10 mouse cellular contexts compared by ENCODE assay signal in genomic region chr5:88688583-88689187, GRCm38 (mm10). TPM values are rescaled to one million over a fixed set of nuclear protein-coding genes. Genes with fewer than 3 reads are reported as not detected.
DNase-seq lines count a peak whose midpoint lies in the region; ATAC-seq and TF ChIP-seq lines count a peak whose summit lies in the region.
"Had no signal": no experiment of that assay in that cellular context is flagged by ENCODE, and none has a peak within 500 bp of the region (broad histone marks: within the 10 kb centered on the region; RNA-seq: fewer than 3 reads in every experiment).

No protein-coding gene starts in this region.

- H3K27ac ChIP-seq in hindbrain, embryonic 13.5 days: no peak overlapping the region
- H3K27ac ChIP-seq in hindbrain, embryonic 11.5 days (ENCODE audit: low read depth, low read length): no peak overlapping the region
- H3K27ac ChIP-seq: layer of hippocampus, adult 2 months; liver, embryonic 15.5 days had no signal

- no peak for DNase-seq in hindbrain, embryonic 11.5 days (ENCODE audit: low spot score)
- no peak for DNase-seq in urinary bladder, adult 2 months (ENCODE audit: low spot score)
- DNase-seq in spleen, postnatal 4 days (ENCODE audit: low spot score in 2 of 2): no peak
- no peak for DNase-seq in right cerebral cortex, adult 2 months (ENCODE audit: low spot score in 2 of 2)

- H3K9me3 ChIP-seq in hindbrain, embryonic 13.5 days: no peaks in the 10 kb centered on the region
- no peaks in the 10 kb centered on the region for H3K9me3 ChIP-seq in hindbrain, embryonic 11.5 days (ENCODE audit: control insufficient read depth, low read length)
- H3K9me3 ChIP-seq in E14TG2a.4 (ENCODE audit: low read length): no peaks in the 10 kb centered on the region
- H3K9me3 ChIP-seq: liver, embryonic 15.5 days had no signal

- WGBS in hindbrain, embryonic 13.5 days: 86% methylated on average over 15 of the region's 15 CpGs
- WGBS in hindbrain, embryonic 11.5 days: 90% methylated on average over 15 of the region's 15 CpGs

- H3K4me3 ChIP-seq in hindbrain, embryonic 13.5 days: no peak overlapping the region
- H3K4me3 ChIP-seq in hindbrain, embryonic 11.5 days (ENCODE audit: low read depth, low read length): no peak overlapping the region
- H3K4me3 ChIP-seq in E14TG2a.4 (replicated peaks; ENCODE audit: low read length): peak overlapping the region; percentile 20
- H3K4me3 ChIP-seq: layer of hippocampus, adult 2 months; liver, embryonic 15.5 days had no signal

- no peak for TF ChIP-seq CTCF in E14TG2a.4 (conservative IDR thresholded peaks at IDR 0.05; ENCODE audit: low read length)

- H3K36me3 ChIP-seq in hindbrain, embryonic 13.5 days: no peaks in the 10 kb centered on the region
- no peaks in the 10 kb centered on the region for H3K36me3 ChIP-seq in hindbrain, embryonic 11.5 days (ENCODE audit: control insufficient read depth, insufficient read depth, low read length)
- H3K36me3 ChIP-seq in E14TG2a.4 (ENCODE audit: insufficient read depth, low read length): no peaks in the 10 kb centered on the region
- H3K36me3 ChIP-seq: liver, embryonic 15.5 days had no signal

- H3K27me3 ChIP-seq in hindbrain, embryonic 13.5 days: no peaks in the 10 kb centered on the region
- no peaks in the 10 kb centered on the region for H3K27me3 ChIP-seq in hindbrain, embryonic 11.5 days (ENCODE audit: control insufficient read depth, insufficient read depth, low read length)
- no peaks in the 10 kb centered on the region; the same call in 1 of the 2 replicates for H3K27me3 ChIP-seq in E14TG2a.4 (ENCODE audit: insufficient read depth, low read length)

- H3K4me2 ChIP-seq in hindbrain, embryonic 13.5 days: no peak overlapping the region
- H3K4me2 ChIP-seq in hindbrain, embryonic 11.5 days (replicated peaks; ENCODE audit: low read depth, low read length): no peak overlapping the region
- H3K4me2 ChIP-seq: liver, embryonic 15.5 days had no signal

- H3K9ac ChIP-seq in hindbrain, embryonic 13.5 days: no peak overlapping the region
- H3K9ac ChIP-seq in hindbrain, embryonic 11.5 days (ENCODE audit: low read depth, low read length): no peak overlapping the region
- H3K9ac ChIP-seq: liver, embryonic 15.5 days had no signal

- no peaks in the 10 kb centered on the region; the same call in 1 of the 2 replicates for H3K4me1 ChIP-seq in hindbrain, embryonic 13.5 days (replicated peaks)
- no peaks in the 10 kb centered on the region for H3K4me1 ChIP-seq in hindbrain, embryonic 11.5 days (replicated peaks; ENCODE audit: control insufficient read depth, insufficient read depth, low read length)
- peaks cover 42% of the 10 kb centered on the region for H3K4me1 ChIP-seq in E14TG2a.4 (replicated peaks; ENCODE audit: low read depth, low read length)

- ATAC-seq in hindbrain, embryonic 13.5 days (ENCODE audit: low FRiP score): 0 out of 2 replicates have a peak, but pooled peaks have one; percentile 25
- no peak for ATAC-seq in hindbrain, embryonic 11.5 days (ENCODE audit: low FRiP score)
- peak; percentile 27; the same call in 1 of the 2 replicates for ATAC-seq in common myeloid progenitor, adult 5-6 weeks (replicated peaks; ENCODE audit: low read depth, poor library complexity, severe bottlenecking)
- peak; percentile 38 for ATAC-seq in megakaryocyte progenitor cell, adult 5-6 weeks (replicated peaks; ENCODE audit: poor library complexity)

RNA-seq across cellular contexts. Expression of gene Grsf1, which starts 12.7 kb away (rescaled TPM):
- 68.2 and 70.9 TPM in 2 replicates for polyA plus RNA-seq in hindbrain, embryonic 13.5 days (2015; fragmentation: Nextera tagmentation; extraction: Ambion mirVana)
- polyA plus RNA-seq in hindbrain, embryonic 11.5 days (2014; fragmentation: Nextera tagmentation; extraction: Ambion mirVana): 96.5 and 111 TPM in 2 replicates
- 85.7 and 91.9 TPM in 2 replicates for total RNA-seq in common myeloid progenitor, adult 5-6 weeks (2017)
- total RNA-seq in megakaryocyte progenitor cell, adult 5-6 weeks (2015): 77.0 and 80.8 TPM in 2 replicates
- 72.6 and 74.0 TPM in 2 replicates for total RNA-seq in megakaryocyte progenitor cell, adult 5-6 weeks (2017)
- polyA plus RNA-seq in urinary bladder, adult 2 months (2012; rRNA removed): 48.4 and 53.5 TPM in 2 replicates

RNA-seq across cellular contexts. Expression of gene Mob1b, which starts 32.0 kb away (rescaled TPM):
- 10.7 and 12.5 TPM in 2 replicates for polyA plus RNA-seq in hindbrain, embryonic 13.5 days (2015; fragmentation: Nextera tagmentation; extraction: Ambion mirVana)
- 17.0 and 20.1 TPM in 2 replicates for polyA plus RNA-seq in hindbrain, embryonic 11.5 days (2014; fragmentation: Nextera tagmentation; extraction: Ambion mirVana)
- 14.0 and 22.7 TPM in 2 replicates for total RNA-seq in common myeloid progenitor, adult 5-6 weeks (2017)
- 29.4 and 34.6 TPM in 2 replicates for total RNA-seq in megakaryocyte progenitor cell, adult 5-6 weeks (2015)
- total RNA-seq in megakaryocyte progenitor cell, adult 5-6 weeks (2017): 8.7 and 9.0 TPM in 2 replicates
- polyA plus RNA-seq in urinary bladder, adult 2 months (2012; rRNA removed): 20.3 and 23.8 TPM in 2 replicates
